Comparison of ENCODE assay signal across 16 mouse cellular contexts in the genomic region with DNA sequence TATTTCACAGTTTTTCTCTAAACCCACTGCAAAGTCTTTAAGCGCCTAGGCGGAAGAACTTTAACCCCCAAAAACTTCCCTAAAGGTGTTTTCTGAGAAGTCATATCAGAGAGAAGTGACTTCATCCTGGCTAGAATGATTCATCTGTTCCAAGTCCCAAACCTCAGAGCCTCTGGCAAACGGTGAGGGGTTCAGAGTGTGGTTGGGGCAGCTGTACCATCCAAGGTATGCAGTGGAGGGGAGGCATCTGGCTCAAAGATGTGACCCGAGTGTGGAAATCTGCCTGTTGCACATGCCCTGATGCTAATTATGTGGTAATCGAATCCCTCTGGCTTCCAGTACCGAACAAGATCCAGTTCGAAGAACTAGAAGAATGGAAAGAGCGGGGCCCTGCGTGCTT.
"Had no signal": no experiment of that assay in that cellular context is flagged by ENCODE, and none has a peak within 500 bp of the region (broad histone marks: within the 10 kb centered on the region; RNA-seq: fewer than 3 reads in every experiment).

No protein-coding gene starts in this region.

- ATAC-seq: liver, embryonic 12.5 days; midbrain, embryonic 15.5 days had no signal

- H3K27me3 ChIP-seq: limb, embryonic 15.5 days; liver, embryonic 12.5 days; lung, embryonic 15.5 days; megakaryocyte, embryonic 14.5 days; midbrain, embryonic 15.5 days; neural tube, embryonic 12.5 days had no signal

- H3K4me1 ChIP-seq: liver, embryonic 12.5 days; lung, embryonic 15.5 days; megakaryocyte, embryonic 14.5 days; midbrain, embryonic 15.5 days; neural tube, embryonic 12.5 days had no signal

- H3K9ac ChIP-seq: limb, embryonic 15.5 days; liver, embryonic 12.5 days; lung, embryonic 15.5 days; midbrain, embryonic 15.5 days; neural tube, embryonic 12.5 days had no signal

- H3K36me3 ChIP-seq: limb, embryonic 15.5 days; liver, embryonic 12.5 days; lung, embryonic 15.5 days; midbrain, embryonic 15.5 days; neural tube, embryonic 12.5 days had no signal

- DNase-seq: kidney, postnatal 14 days; left cerebral cortex, postnatal 4 days; lung, postnatal 14 days; retina, postnatal 1 day; right cerebral cortex, postnatal 4 days; spleen, adult 18-20 months; thymus, adult 18-20 months; thymus, postnatal 25 days had no signal

- H3K27ac ChIP-seq: limb, embryonic 15.5 days; liver, embryonic 12.5 days; lung, embryonic 15.5 days; macrophage; midbrain, embryonic 15.5 days; neural tube, embryonic 12.5 days had no signal

- H3K4me3 ChIP-seq: limb, embryonic 15.5 days; liver, embryonic 12.5 days; lung, embryonic 15.5 days; megakaryocyte, embryonic 14.5 days; midbrain, embryonic 15.5 days; neural tube, embryonic 12.5 days had no signal

- H3K9me3 ChIP-seq: limb, embryonic 15.5 days; liver, embryonic 12.5 days; lung, embryonic 15.5 days; megakaryocyte, embryonic 14.5 days; midbrain, embryonic 15.5 days; neural tube, embryonic 12.5 days had no signal

- H3K4me2 ChIP-seq: limb, embryonic 15.5 days; liver, embryonic 12.5 days; lung, embryonic 15.5 days; midbrain, embryonic 11.5 days; midbrain, embryonic 15.5 days; neural tube, embryonic 12.5 days had no signal
